Mouse (Mus musculus) retina, postnatal 7 days (tissue): ENCODE measurements around the gene Ttc23.

Experiments used
- DNase-seq: peaks from one replicate; pipeline ENCODE4 v3.0.0-alpha.2; 2012; ENCODE audit warnings: low read depth, low spot score

Ttc23 gene

GRCm38 (mm10) chr7:67801022-67801421 is 153.8 kb downstream of the Ttc23 start:
- DNase-seq: no peak

- DNase-seq: peak; percentile 68
Measured at GRCm38 (mm10) chr7:67803015-67803856, 156.0 kb downstream of the Ttc23 start.

- no peak for DNase-seq
Measured at GRCm38 (mm10) chr7:67803857-67804215, 156.6 kb downstream of the Ttc23 start.
